Mouse (Mus musculus) CH12.LX (cell line): Measurements from ENCODE around the gene Gm5294. TPM values are rescaled to one million over a fixed set of nuclear protein-coding genes. Genes with fewer than 3 reads are reported as not detected.

Experiments
- DNase-seq: peaks from one replicate; pipeline ENCODE4 v3.0.0-alpha.2; 2013; ENCODE audit errors: extremely low read depth
- H3K27ac ChIP-seq: 2 replicates; pipeline ENCODE4 v1.5.1; 2012; ENCODE audit warnings: low read depth, mild to moderate bottlenecking, control low read depth, moderate library complexity; ENCODE audit not compliant: insufficient read depth
- H3K27me3 ChIP-seq: replicated peaks from 2 replicates; pipeline ENCODE3; 2012; ENCODE audit warnings: inconsistent platforms
- H3K36me3 ChIP-seq, 2 experiments: replicated peaks in 1 of 2; 2 replicates each; pipeline versions ENCODE3 to v1.6.1; 2012; ENCODE audit warnings: inconsistent platforms in 1 of 2, low read length in 1 of 2, mild to moderate bottlenecking in 1 of 2, mixed read lengths in 1 of 2, moderate library complexity in 1 of 2; ENCODE audit not compliant: control insufficient read depth in 1 of 2, insufficient read depth in 1 of 2
- H3K4me1 ChIP-seq, 2 experiments: 2 replicates each; pipeline ENCODE4 v1.6.1; 2012; ENCODE audit warnings: inconsistent platforms in 1 of 2, moderate library complexity in 1 of 2; ENCODE audit not compliant: insufficient read depth in 2 of 2, control insufficient read depth in 1 of 2
- H3K4me2 ChIP-seq: 2 replicates; pipeline ENCODE4 v1.6.1; 2012; ENCODE audit warnings: low read depth, mild to moderate bottlenecking, control low read depth; ENCODE audit not compliant: poor library complexity, insufficient read depth, severe bottlenecking
- H3K4me3 ChIP-seq, 3 experiments: fragments of 150-350 bp in 1 of 3; sonication (generic) in 1 of 3; replicated peaks in 1 of 3; 2 replicates each; pipeline versions ENCODE3 to v1.5.1; 2011 to 2012; ENCODE audit warnings: low read depth in 2 of 3, low read length in 2 of 3, mild to moderate bottlenecking in 2 of 3, moderate library complexity in 2 of 3, control low read depth in 1 of 3, improper control_type of control experiment in 1 of 3, inconsistent platforms in 1 of 3, mixed read lengths in 1 of 3; ENCODE audit not compliant: poor library complexity in 1 of 3
- H3K79me2 ChIP-seq: replicated peaks from 2 replicates; pipeline ENCODE4 v1.6.1; 2012; ENCODE audit warnings: mild to moderate bottlenecking, moderate library complexity; ENCODE audit not compliant: control insufficient read depth, poor library complexity, insufficient read depth, severe bottlenecking; ENCODE audit errors: extremely low read depth
- H3K9ac ChIP-seq: 2 replicates; pipeline ENCODE4 v1.6.1; 2012; ENCODE audit warnings: low read depth, mild to moderate bottlenecking, control low read depth, moderate library complexity; ENCODE audit not compliant: insufficient read depth
- H3K9me3 ChIP-seq: replicated peaks from 2 replicates; pipeline ENCODE3; 2012; ENCODE audit warnings: low read length, inconsistent platforms, mixed read lengths
- CHD1 ChIP-seq: IDR thresholded peaks from 2 replicates; pipeline ENCODE4 v1.6.1; 2012; ENCODE audit warnings: low read depth, low read length, improper control_type of control experiment, inconsistent platforms
- CHD2 ChIP-seq: IDR thresholded peaks from 2 replicates; pipeline ENCODE4 v1.6.1; 2011; ENCODE audit warnings: low read length, improper control_type of control experiment
- E2F4 ChIP-seq: IDR thresholded peaks from 2 replicates; pipeline ENCODE4 v1.6.1; 2011; ENCODE audit warnings: low read depth, low read length, improper control_type of control experiment; ENCODE audit not compliant: insufficient replicate concordance
- ELF1 ChIP-seq: IDR thresholded peaks from 2 replicates; pipeline ENCODE4 v1.6.1; 2014; ENCODE audit warnings: low read depth, mild to moderate bottlenecking, inconsistent platforms, low read length, improper control_type of control experiment
- EP300 ChIP-seq: IDR thresholded peaks from 2 replicates; pipeline ENCODE4 v1.6.1; 2011; ENCODE audit warnings: low read length, improper control_type of control experiment
- ETS1 ChIP-seq: conservative IDR thresholded peaks from 2 replicates; pipeline ENCODE4 v1.6.1; 2012; ENCODE audit warnings: low read depth, mild to moderate bottlenecking, inconsistent platforms, low read length, improper control_type of control experiment, moderate library complexity
- HCFC1 ChIP-seq: IDR thresholded peaks from 2 replicates; pipeline ENCODE4 v1.6.1; 2012; ENCODE audit warnings: low read depth, mild to moderate bottlenecking, inconsistent platforms, low read length, improper control_type of control experiment
- IRF4 ChIP-seq: IDR thresholded peaks from 2 replicates; pipeline ENCODE4 v1.6.1; 2014; ENCODE audit warnings: low read depth, mild to moderate bottlenecking, inconsistent platforms, low read length, improper control_type of control experiment
- JUN ChIP-seq: IDR thresholded peaks from 2 replicates; pipeline ENCODE4 v1.6.1; 2011; ENCODE audit warnings: low read depth, mild to moderate bottlenecking, low read length, improper control_type of control experiment, moderate library complexity; ENCODE audit not compliant: insufficient read depth
- JUND ChIP-seq: conservative IDR thresholded peaks from 2 replicates; pipeline ENCODE4 v1.6.1; 2011; ENCODE audit warnings: low read depth, low read length, improper control_type of control experiment
- MAZ ChIP-seq: IDR thresholded peaks from 2 replicates; pipeline ENCODE4 v1.6.1; 2012; ENCODE audit warnings: low read depth, mild to moderate bottlenecking, inconsistent platforms, low read length, improper control_type of control experiment, moderate library complexity
- POLR2AphosphoS2 ChIP-seq: IDR thresholded peaks from 2 replicates; pipeline ENCODE4 v1.6.1; 2011; ENCODE audit warnings: low read depth, low read length, improper control_type of control experiment
- RCOR1 ChIP-seq: conservative IDR thresholded peaks from 2 replicates; pipeline ENCODE4 v1.6.1; 2012; ENCODE audit warnings: low read depth, mild to moderate bottlenecking, inconsistent platforms, low read length, improper control_type of control experiment
- TBP ChIP-seq: conservative IDR thresholded peaks from 2 replicates; pipeline ENCODE4 v1.6.1; 2011; ENCODE audit warnings: low read depth, low read length, improper control_type of control experiment
- USF2 ChIP-seq: conservative IDR thresholded peaks from 2 replicates; pipeline ENCODE4 v1.6.1; 2011; ENCODE audit warnings: low read depth, low read length, improper control_type of control experiment
- ZC3H11A ChIP-seq: IDR thresholded peaks from 2 replicates; pipeline ENCODE4 v1.6.1; 2012; ENCODE audit warnings: low read depth, mild to moderate bottlenecking, inconsistent platforms, low read length, improper control_type of control experiment
- ZKSCAN1 ChIP-seq: IDR thresholded peaks from 2 replicates; pipeline ENCODE4 v1.6.1; 2012; ENCODE audit warnings: low read depth, inconsistent platforms, low read length, improper control_type of control experiment, borderline replicate concordance
- ZMIZ1 ChIP-seq: IDR thresholded peaks from 2 replicates; pipeline ENCODE4 v1.6.1; 2012; ENCODE audit warnings: low read depth, mild to moderate bottlenecking, inconsistent platforms, low read length, improper control_type of control experiment
- ZNF384 ChIP-seq: IDR thresholded peaks from 2 replicates; pipeline ENCODE4 v1.6.1; 2012; ENCODE audit warnings: low read depth, low read length, improper control_type of control experiment, inconsistent platforms
- dilution Hi-C: fragments of 300-500 bp; cut with MboI; formaldehyde crosslinking; loops from 2 replicates; pipeline ENCODE4 v1.14.3; 2020; ENCODE audit warnings: low sequenced_read_pairs; ENCODE audit not compliant: extremely low pct_unique_long_range_greater_than_20kb, extremely low pct_ligation_motif_present
- in situ Hi-C: fragments of 300-500 bp; cut with MboI; formaldehyde crosslinking; loops from 3 replicates; pipeline ENCODE4 v1.14.3; 2019; ENCODE audit warnings: low sequenced_read_pairs, low pct_ligation_motif_present, low pct_unique_long_range_greater_than_20kb, mixed read lengths
- polyA plus RNA-seq: library from polyadenylated mRNA; unstranded; fragments of >175 nt; gene quantifications from 2 replicates; pipeline ENCODE4 v1.2.1, GENCODE M21; 2012; ENCODE audit warnings: low read depth; ENCODE audit not compliant: insufficient read length
- total RNA-seq, 2 experiments: library from RNA; depleted of rRNA; stranded (reverse); fragments of 300-350 nt in 1 of 2; fragments of >200 nt in 1 of 2; gene quantifications; 2 replicates each; pipeline ENCODE4 v1.2.3; 2012 to 2014

The Gm5294 gene
- total and polyA plus RNA-seq, 3 experiments = not detected

- Histone ChIP-seq H3K9me3 (peaks cover 6% of the 10 kb centered on the region), H3K4me2 (no peak overlapping the region), H3K79me2 (no peaks in the 10 kb centered on the region), H3K4me3 (no peak overlapping the region), H3K27ac (no peak overlapping the region), H3K4me1 (no peaks in the 10 kb centered on the region), H3K36me3 (no peaks in the 10 kb centered on the region), H3K27me3 (peaks cover 2% of the 10 kb centered on the region), H3K9ac (no peak overlapping the region)
- DNase-seq = no peak
- in situ Hi-C loops (no loop called here), dilution Hi-C loops (no loop called here)
- TF ChIP-seq ZMIZ1 (no peak), MAZ (no peak), IRF4 (no peak), JUN (no peak), ZC3H11A (no peak), HCFC1 (no peak), ZKSCAN1 (no peak), ETS1 (no peak), CHD1 (no peak), E2F4 (no peak), POLR2AphosphoS2 (no peak), JUND (no peak), USF2 (no peak), CHD2 (no peak), RCOR1 (no peak), EP300 (no peak)
These were observed 30.6 kb downstream of the Gm5294 start for GRCm38 (mm10) chr5:138850462-138850844.

GRCm38 (mm10) chr5:138851296-138851780, 31.5 kb downstream of the Gm5294 start:
- H3K9me3 ChIP-seq = peaks cover 6% of the 10 kb centered on the region
- no peak overlapping the region for H3K4me2 ChIP-seq
- dilution Hi-C loops (no loop called here), in situ Hi-C loops (no loop called here)
- no peaks in the 10 kb centered on the region for H3K4me1 ChIP-seq
- no peaks in the 10 kb centered on the region for H3K36me3 ChIP-seq
- peaks cover 2% of the 10 kb centered on the region for H3K27me3 ChIP-seq
- H3K4me3 ChIP-seq = no peak overlapping the region
- no peak overlapping the region for H3K27ac ChIP-seq
- no peak for DNase-seq
- TF ChIP-seq TBP (no peak), ZNF384 (no peak), USF2 (no peak), ELF1 (no peak)
- no peak overlapping the region for H3K9ac ChIP-seq
- no peaks in the 10 kb centered on the region for H3K79me2 ChIP-seq
